Mouse (Mus musculus): ENCODE results near the gene Pyroxd2.
"Not testable (repeated sequence)": the region's sequence is repeated elsewhere in the genome, so short reads cannot be mapped to it uniquely, and the experiment has no call there.

Pyroxd2 gene

DNA sequence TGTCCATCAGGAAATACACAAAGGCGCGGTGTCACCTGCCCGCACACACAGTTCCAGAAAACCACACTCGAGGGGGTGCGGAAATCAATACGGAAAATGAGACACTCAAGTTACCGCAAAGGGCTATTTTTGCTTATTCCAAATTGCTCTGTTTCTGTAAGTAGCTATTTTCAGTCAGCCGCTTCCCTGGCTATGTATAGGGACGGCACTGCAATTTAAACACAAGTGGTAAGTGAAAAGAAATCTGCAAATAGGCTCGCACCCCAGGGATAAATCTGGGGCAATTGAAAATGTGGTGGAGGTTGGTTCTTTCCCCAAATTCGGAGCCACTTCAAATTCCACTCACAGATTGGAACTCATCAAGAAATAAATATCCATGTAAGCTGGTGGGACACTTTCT lies 63.3 kb downstream of the Pyroxd2 start:
- no peak for DNase-seq (ENCODE audit: low read depth)

DNA sequence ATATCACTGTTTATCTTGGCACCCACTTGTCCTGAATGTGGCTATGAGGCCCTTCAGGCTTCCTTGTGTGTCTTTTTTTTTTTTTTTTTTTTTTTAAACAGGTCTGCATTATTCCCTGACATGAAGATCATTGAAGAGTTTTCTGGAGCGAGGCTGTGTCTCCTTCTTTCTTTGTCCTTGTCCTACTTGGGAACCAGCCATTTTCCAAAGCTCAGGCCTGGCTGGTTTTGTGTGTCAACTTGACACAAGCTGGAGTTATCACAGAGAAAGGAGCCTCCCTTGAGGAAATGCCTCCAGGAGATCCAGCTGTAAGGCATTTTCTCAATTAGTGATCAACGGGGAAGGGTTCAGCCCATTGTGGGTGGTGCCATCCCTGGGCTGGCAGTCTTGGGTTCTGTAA lies 69.8 kb downstream of the Pyroxd2 start:
- DNase-seq (ENCODE audit: low read depth): not testable (repeated sequence)

GRCm38 (mm10) chr19:42678191-42678590 lies 74.4 kb downstream of the Pyroxd2 start:
- no peak for DNase-seq (ENCODE audit: low read depth)

DNA sequence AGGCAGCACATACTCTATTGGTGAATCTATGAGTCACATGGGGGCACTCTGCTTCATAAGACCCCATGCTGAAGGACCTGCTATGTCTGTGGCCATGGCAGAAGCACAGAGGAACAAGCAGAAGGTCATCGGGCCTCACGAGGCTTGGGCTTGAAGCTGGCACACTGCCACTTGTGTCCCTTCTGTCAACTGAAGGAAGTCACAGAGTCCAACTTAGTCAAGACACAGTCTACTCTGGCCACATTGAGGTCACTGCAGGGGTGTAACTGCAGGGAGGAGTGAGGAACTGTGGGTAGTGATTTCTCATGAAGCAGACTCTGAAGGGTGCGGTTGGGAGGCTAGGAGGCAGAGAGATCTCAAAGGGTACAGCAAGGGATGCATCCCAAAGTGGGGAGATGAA lies 75.1 kb downstream of the Pyroxd2 start:
- peak; percentile 71 for DNase-seq (ENCODE audit: low read depth)

DNA sequence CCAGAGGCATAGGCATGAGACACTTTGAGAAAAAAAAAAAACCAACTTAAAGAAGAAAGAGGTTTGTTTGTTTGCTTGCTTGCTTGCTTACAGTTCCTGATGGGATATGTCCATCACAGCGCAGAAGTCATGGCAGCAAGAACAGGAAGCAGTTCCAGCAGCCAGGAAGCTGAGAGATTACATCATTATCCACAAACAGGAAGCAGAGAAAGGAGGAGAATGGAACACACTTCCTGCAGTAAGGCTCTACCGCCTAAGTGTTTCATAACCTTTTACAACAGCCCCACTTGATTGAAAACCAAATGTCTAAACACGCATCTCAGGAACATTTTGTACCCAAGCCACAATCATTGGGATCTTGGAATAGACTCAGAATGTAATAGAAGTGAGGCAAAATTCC lies 75.6 kb downstream of the Pyroxd2 start:
- DNase-seq (ENCODE audit: low read depth): peak; percentile 23
